Mouse (Mus musculus) C2C12 (cell line): ENCODE results near the gene Olfr395. TPM values are rescaled to one million over a fixed set of nuclear protein-coding genes. Genes with fewer than 3 reads are reported as not detected.
"Not testable (repeated sequence)": the region's sequence is repeated elsewhere in the genome, so short reads cannot be mapped to it uniquely, and the experiment has no call there.

ENCODE experiments used
- H3K27me3 ChIP-seq: one replicate; pipeline ENCODE4 v1.6.1; 2011; ENCODE audit not compliant: control insufficient read depth, insufficient read depth, insufficient read length
- H3K36me3 ChIP-seq: one replicate; pipeline ENCODE4 v1.6.1; 2011; ENCODE audit not compliant: control insufficient read depth, insufficient read depth
- H3K4me3 ChIP-seq: one replicate; pipeline ENCODE4 v1.5.1; 2011; ENCODE audit warnings: mild to moderate bottlenecking, control low read depth; ENCODE audit not compliant: poor library complexity, insufficient read depth, severe bottlenecking
- H3K79me2 ChIP-seq: one replicate; pipeline ENCODE4 v1.6.1; 2011; ENCODE audit not compliant: control insufficient read depth, insufficient read depth
- H3K79me3 ChIP-seq: one replicate; pipeline ENCODE4 v1.6.1; 2011; ENCODE audit warnings: low read depth, control low read depth
- H3ac ChIP-seq: one replicate; pipeline ENCODE3; 2011; ENCODE audit warnings: low read depth; ENCODE audit not compliant: control insufficient read depth, insufficient read length
- CEBPB ChIP-seq: IDR thresholded peaks from one replicate; pipeline ENCODE4 v1.6.1; 2011; ENCODE audit warnings: low read depth, mild to moderate bottlenecking, control low read depth, moderate library complexity
- CTCF ChIP-seq: IDR thresholded peaks from one replicate; pipeline ENCODE4 v1.5.1; 2011; ENCODE audit not compliant: control insufficient read depth, insufficient read depth, insufficient read length
- FOSL1 ChIP-seq: IDR thresholded peaks from one replicate; pipeline ENCODE4 v1.8.0; 2011; ENCODE audit warnings: mild to moderate bottlenecking, low read length; ENCODE audit not compliant: poor library complexity, insufficient read depth, severe bottlenecking
- MAX ChIP-seq: IDR thresholded peaks from one replicate; pipeline ENCODE4 v1.6.1; 2011; ENCODE audit warnings: mild to moderate bottlenecking, control low read depth
- MYOD1 ChIP-seq: IDR thresholded peaks from one replicate; pipeline ENCODE4 v1.6.1; 2011; ENCODE audit warnings: low read depth; ENCODE audit not compliant: control insufficient read depth, insufficient read length
- MYOG ChIP-seq: IDR thresholded peaks from one replicate; pipeline ENCODE4 v1.6.1; 2011; ENCODE audit not compliant: control insufficient read depth, insufficient read length; ENCODE audit errors: extremely low read depth
- USF1 ChIP-seq: IDR thresholded peaks from one replicate; pipeline ENCODE4 v1.6.1; 2011; ENCODE audit warnings: low read depth, mild to moderate bottlenecking, control low read depth, moderate library complexity
- long read RNA-seq, 2 experiments: library from polyadenylated mRNA; unstranded; transcript quantifications; one replicate each; pipeline ENCODE4 v2.0.0; 2019 to 2020
- polyA plus RNA-seq: library from polyadenylated mRNA; unstranded; fragments of >200 nt; fragmentation: generic; extraction: Trizol; gene quantifications from one replicate; pipeline ENCODE4 v1.2.1, GENCODE M21; 2012; ENCODE audit warnings: missing spikeins

The Olfr395 gene
- polyA plus RNA-seq: not detected
- long read RNA-seq, experiment 1: 0 reads
- long read RNA-seq, experiment 2: 0 reads

- H3K79me3 ChIP-seq, H3K27me3 ChIP-seq, H3ac ChIP-seq, H3K79me2 ChIP-seq, H3K36me3 ChIP-seq, H3K4me3 ChIP-seq: not testable (repeated sequence)
Observed at GRCm38 (mm10) chr11:73909199-73909598, at the start of gene Olfr395. TSS of gene Olfr395 (minus strand) at chr11:73909299.

DNA sequence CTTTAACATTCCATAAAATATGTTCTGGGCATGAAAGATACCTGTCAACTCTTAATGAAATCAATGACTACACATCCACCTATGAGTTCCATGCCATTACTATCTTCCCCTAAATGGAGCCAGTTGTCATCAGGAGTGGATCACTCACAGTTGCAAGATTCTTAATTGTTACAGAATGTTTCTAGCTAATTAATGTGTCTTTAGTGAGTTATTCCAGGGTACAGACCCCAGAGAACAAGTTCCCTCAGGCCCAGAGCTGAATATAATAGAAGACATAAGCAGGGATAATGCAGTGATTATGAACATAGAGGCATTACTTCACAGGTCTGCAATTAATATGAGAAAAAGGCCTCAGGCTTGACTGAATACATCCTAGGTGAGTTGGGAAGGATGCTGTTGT, 27.3 kb upstream of the Olfr395 start, which contains the start of gene Olfr23:
Olfr23 (plus strand) TSS at position 301 of the 400 bp plus-strand sequence.
- no peak within 1 kb of the TSS for H3K4me3 ChIP-seq
- H3K27me3 ChIP-seq: no peaks in the 10 kb centered on the region
- TF ChIP-seq CEBPB: no peak
- no peak for TF ChIP-seq USF1
- TF ChIP-seq MYOD1: no peak
- no peak for TF ChIP-seq CTCF
- no peak for TF ChIP-seq MAX
- no peak for TF ChIP-seq FOSL1
- no peak for TF ChIP-seq MYOG
- no peaks in the 10 kb centered on the region for H3K36me3 ChIP-seq
- H3ac ChIP-seq: no peak within 1 kb of the TSS
- no peaks in the 10 kb centered on the region for H3K79me2 ChIP-seq
- H3K79me3 ChIP-seq: no peaks in the 10 kb centered on the region

DNA sequence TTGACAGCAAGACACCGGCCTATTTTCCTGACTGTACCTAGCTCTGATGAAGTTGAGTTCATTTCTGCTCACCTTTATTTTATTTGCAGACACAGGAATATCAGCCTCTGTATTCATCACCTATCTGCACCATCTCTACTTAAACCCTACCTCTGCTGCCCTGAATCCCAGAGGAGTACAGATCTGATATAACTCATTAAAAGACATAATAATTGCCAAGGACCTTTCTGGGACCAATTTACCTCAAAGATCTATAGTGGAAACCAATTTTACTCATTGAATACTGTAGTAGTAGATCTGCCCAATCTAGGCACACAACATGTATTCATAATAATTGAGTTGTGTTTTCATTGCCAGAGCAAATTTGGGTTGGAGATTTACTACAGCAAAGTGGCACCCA, 18.4 kb downstream of the Olfr395 start, which contains the start of gene Olfr394:
Olfr394 (minus strand) TSS at position 101 of the 400 bp plus-strand sequence.
- no peak for TF ChIP-seq CTCF
- TF ChIP-seq MYOD1: no peak
- no peak for TF ChIP-seq CEBPB
- no peak for TF ChIP-seq MYOG
- TF ChIP-seq MAX: no peak
- TF ChIP-seq USF1: no peak
- TF ChIP-seq FOSL1: no peak
- Histone ChIP-seq H3K36me3 (no peaks in the 10 kb centered on the region), H3K79me3 (no peaks in the 10 kb centered on the region), H3K4me3 (no peak within 1 kb of the TSS), H3ac (no peak within 1 kb of the TSS), H3K27me3 (no peaks in the 10 kb centered on the region), H3K79me2 (no peaks in the 10 kb centered on the region)

Other genes with a start within 250 kb of the Olfr395 start
- gene Zfp735, start 220.5 kb downstream of the Olfr395 start, polyA plus RNA-seq: not detected
- gene Olfr389, start 128.6 kb downstream of the Olfr395 start, polyA plus RNA-seq: not detected
- gene Olfr390, start 126.3 kb downstream of the Olfr395 start, polyA plus RNA-seq: not detected
- not detected for gene Olfr391-ps, start 106.2 kb downstream of the Olfr395 start, polyA plus RNA-seq
- gene Olfr392, start 92.2 kb downstream of the Olfr395 start, polyA plus RNA-seq: not detected
- not detected for gene Olfr393, start 57.8 kb downstream of the Olfr395 start, polyA plus RNA-seq
- gene Olfr394, start 18.5 kb downstream of the Olfr395 start, polyA plus RNA-seq: not detected
- gene Olfr23, start 27.4 kb upstream of the Olfr395 start, polyA plus RNA-seq: not detected
- gene Olfr397, start 51.5 kb upstream of the Olfr395 start, polyA plus RNA-seq: not detected
- gene Olfr398, start 81.1 kb upstream of the Olfr395 start, polyA plus RNA-seq: not detected
- gene Olfr139, start 147.3 kb upstream of the Olfr395 start, polyA plus RNA-seq: not detected
- not detected for gene Olfr399, start 147.3 kb upstream of the Olfr395 start, polyA plus RNA-seq
- not detected for gene Zfp616, start 160.7 kb upstream of the Olfr395 start, polyA plus RNA-seq
- gene Olfr401, start 204.4 kb upstream of the Olfr395 start, polyA plus RNA-seq: not detected
- not detected for gene Olfr402, start 244.2 kb upstream of the Olfr395 start, polyA plus RNA-seq